Mouse (Mus musculus): ENCODE measurements around the gene Bcorl1. TPM values are rescaled to one million over a fixed set of nuclear protein-coding genes. Genes with fewer than 3 reads are reported as not detected.
"Not testable (repeated sequence)": the region's sequence is repeated elsewhere in the genome, so short reads cannot be mapped to it uniquely, and the experiment has no call there.

The Bcorl1 gene
- polyA plus RNA-seq, 1 experiment: 3.1 TPM

- Histone ChIP-seq H3K27me3 (ENCODE audit: control insufficient read depth, insufficient read depth, low read length) (no peaks in the 10 kb centered on the region), H3K4me3 (ENCODE audit: extremely low read depth, insufficient read depth, insufficient read length) (no peak overlapping the region), H3K27ac (ENCODE audit: insufficient read depth, low read length) (peak overlapping the region; percentile 74), H3K4me1 (ENCODE audit: control insufficient read depth, insufficient read depth, insufficient read length) (peaks cover 40% of the 10 kb centered on the region), H3K36me3 (ENCODE audit: control insufficient read depth, insufficient read depth, low read length) (no peaks in the 10 kb centered on the region; the same call in 1 of the 2 replicates)
- TF ChIP-seq POLR2A (IDR thresholded peaks at IDR 0.05; ENCODE audit: low read depth, low read length): no peak
- TF ChIP-seq CTCF (IDR thresholded peaks at IDR 0.05; ENCODE audit: extremely low read depth, insufficient read depth, insufficient read length, insufficient replicate concordance): no peak
- 32% methylated on average over 9 of the region's 9 CpGs for WGBS
- DNase-seq (ENCODE audit: low read depth in 1 of 2, low spot score in 2 of 2): no peak
Measured at GRCm38 (mm10) chrX:48435477-48435900, 94.3 kb downstream of the Bcorl1 start.

GRCm38 (mm10) chrX:48436082-48436481 is 94.9 kb downstream of the Bcorl1 start:
- H3K4me1 ChIP-seq (ENCODE audit: control insufficient read depth, insufficient read depth, insufficient read length): peaks cover 40% of the 10 kb centered on the region
- H3K4me3 ChIP-seq (ENCODE audit: extremely low read depth, insufficient read depth, insufficient read length); H3K36me3 ChIP-seq (ENCODE audit: control insufficient read depth, insufficient read depth, low read length); H3K27me3 ChIP-seq (ENCODE audit: control insufficient read depth, insufficient read depth, low read length); DNase-seq (ENCODE audit: low read depth in 1 of 2, low spot score in 2 of 2): not testable (repeated sequence)
- WGBS: 60% methylated on average over 7 of the region's 7 CpGs
- peak overlapping the region; percentile 74 for H3K27ac ChIP-seq (ENCODE audit: insufficient read depth, low read length)

DNA sequence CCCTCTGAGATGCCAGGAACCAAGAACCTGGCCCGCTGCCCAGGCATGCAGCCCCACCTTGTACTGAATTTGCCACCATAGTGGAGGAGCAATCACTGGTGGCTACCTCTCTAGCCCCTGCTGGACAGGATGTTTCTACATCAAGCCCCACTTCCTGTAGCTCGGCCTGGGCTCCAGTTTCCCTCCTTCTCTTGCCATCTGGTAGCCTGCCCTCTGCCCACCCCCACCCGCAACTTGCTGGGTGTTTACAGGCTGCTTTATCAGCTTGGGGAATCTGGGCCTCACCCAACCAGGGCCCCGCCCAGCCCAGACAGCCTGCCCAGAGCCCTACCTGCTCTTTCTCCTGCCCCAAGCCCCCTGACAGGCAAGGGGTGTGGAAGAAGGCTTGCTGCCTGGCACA is 97.9 kb downstream of the Bcorl1 start:
- no peaks in the 10 kb centered on the region for H3K27me3 ChIP-seq (ENCODE audit: control insufficient read depth, insufficient read depth, low read length)
- H3K27ac ChIP-seq (ENCODE audit: insufficient read depth, low read length): peak overlapping the region; percentile 80
- H3K4me1 ChIP-seq (ENCODE audit: control insufficient read depth, insufficient read depth, insufficient read length): peaks cover 37% of the 10 kb centered on the region
- H3K4me3 ChIP-seq (ENCODE audit: extremely low read depth, insufficient read depth, insufficient read length): no peak overlapping the region
- H3K36me3 ChIP-seq (ENCODE audit: control insufficient read depth, insufficient read depth, low read length): no peaks in the 10 kb centered on the region; the same call in 1 of the 2 replicates
- 35% methylated on average over 4 of the region's 4 CpGs for WGBS
- TF ChIP-seq CTCF (IDR thresholded peaks at IDR 0.05; ENCODE audit: extremely low read depth, insufficient read depth, insufficient read length, insufficient replicate concordance): no peak
- TF ChIP-seq POLR2A (IDR thresholded peaks at IDR 0.05; ENCODE audit: low read depth, low read length): no peak
- DNase-seq (ENCODE audit: low read depth in 1 of 2, low spot score in 2 of 2): peak in 1 of 2 experiments; percentile 19

DNA sequence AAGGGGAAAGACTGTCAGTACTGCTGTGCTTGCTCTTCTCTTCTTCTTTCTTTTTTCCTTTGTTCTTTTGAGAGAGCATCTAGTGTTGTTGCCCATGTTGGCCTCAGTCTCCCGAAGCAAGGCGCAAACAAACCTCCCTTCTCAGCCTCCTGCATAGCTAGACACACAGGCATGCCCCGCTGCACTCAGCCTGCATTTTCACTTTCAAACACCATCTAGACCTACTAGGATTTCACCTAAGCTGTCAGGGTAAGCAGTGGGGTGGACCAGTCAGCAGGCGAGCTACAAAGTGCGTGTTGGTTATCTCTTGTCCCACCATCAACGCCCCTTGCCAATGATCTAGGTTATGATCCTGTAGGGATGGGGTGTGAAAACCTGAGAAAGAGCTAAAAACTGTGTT is 100.4 kb downstream of the Bcorl1 start:
- TF ChIP-seq POLR2A (IDR thresholded peaks at IDR 0.05; ENCODE audit: low read depth, low read length) (no peak), CTCF (IDR thresholded peaks at IDR 0.05; ENCODE audit: extremely low read depth, insufficient read depth, insufficient read length, insufficient replicate concordance) (no peak)
- H3K36me3 ChIP-seq (ENCODE audit: control insufficient read depth, insufficient read depth, low read length): no peaks in the 10 kb centered on the region; the same call in 1 of the 2 replicates
- peaks cover 27% of the 10 kb centered on the region for H3K4me1 ChIP-seq (ENCODE audit: control insufficient read depth, insufficient read depth, insufficient read length)
- DNase-seq (ENCODE audit: low read depth in 1 of 2, low spot score in 2 of 2): peak in 1 of 2 experiments; percentile 16
- H3K27ac ChIP-seq (ENCODE audit: insufficient read depth, low read length): no peak overlapping the region
- no peak overlapping the region for H3K4me3 ChIP-seq (ENCODE audit: extremely low read depth, insufficient read depth, insufficient read length)
- H3K27me3 ChIP-seq (ENCODE audit: control insufficient read depth, insufficient read depth, low read length): no peaks in the 10 kb centered on the region
- 56% methylated on average over 6 of the region's 6 CpGs for WGBS

GRCm38 (mm10) chrX:48441954-48442353 is 100.8 kb downstream of the Bcorl1 start:
- no peak for DNase-seq (ENCODE audit: low read depth in 1 of 2, low spot score in 2 of 2)
- TF ChIP-seq CTCF (IDR thresholded peaks at IDR 0.05; ENCODE audit: extremely low read depth, insufficient read depth, insufficient read length, insufficient replicate concordance) (no peak), POLR2A (IDR thresholded peaks at IDR 0.05; ENCODE audit: low read depth, low read length) (no peak)
- no peaks in the 10 kb centered on the region for H3K27me3 ChIP-seq (ENCODE audit: control insufficient read depth, insufficient read depth, low read length)
- H3K36me3 ChIP-seq (ENCODE audit: control insufficient read depth, insufficient read depth, low read length): no peaks in the 10 kb centered on the region; the same call in 1 of the 2 replicates
- 66% methylated on average over 7 of the region's 7 CpGs for WGBS
- no peak overlapping the region for H3K27ac ChIP-seq (ENCODE audit: insufficient read depth, low read length)
- no peak overlapping the region for H3K4me3 ChIP-seq (ENCODE audit: extremely low read depth, insufficient read depth, insufficient read length)
- peaks cover 24% of the 10 kb centered on the region for H3K4me1 ChIP-seq (ENCODE audit: control insufficient read depth, insufficient read depth, insufficient read length)

- Histone ChIP-seq H3K27ac (ENCODE audit: insufficient read depth, low read length) (no peak overlapping the region), H3K36me3 (ENCODE audit: control insufficient read depth, insufficient read depth, low read length) (no peaks in the 10 kb centered on the region; the same call in 1 of the 2 replicates), H3K4me3 (ENCODE audit: extremely low read depth, insufficient read depth, insufficient read length) (no peak overlapping the region), H3K4me1 (ENCODE audit: control insufficient read depth, insufficient read depth, insufficient read length) (peaks cover 16% of the 10 kb centered on the region), H3K27me3 (ENCODE audit: control insufficient read depth, insufficient read depth, low read length) (no peaks in the 10 kb centered on the region)
- WGBS: 56% methylated on average over 4 of the region's 4 CpGs
- DNase-seq (ENCODE audit: low read depth in 1 of 2, low spot score in 2 of 2): no peak
- no peak for TF ChIP-seq POLR2A (IDR thresholded peaks at IDR 0.05; ENCODE audit: low read depth, low read length)
Measured at GRCm38 (mm10) chrX:48444677-48445076, 103.5 kb downstream of the Bcorl1 start.

DNA sequence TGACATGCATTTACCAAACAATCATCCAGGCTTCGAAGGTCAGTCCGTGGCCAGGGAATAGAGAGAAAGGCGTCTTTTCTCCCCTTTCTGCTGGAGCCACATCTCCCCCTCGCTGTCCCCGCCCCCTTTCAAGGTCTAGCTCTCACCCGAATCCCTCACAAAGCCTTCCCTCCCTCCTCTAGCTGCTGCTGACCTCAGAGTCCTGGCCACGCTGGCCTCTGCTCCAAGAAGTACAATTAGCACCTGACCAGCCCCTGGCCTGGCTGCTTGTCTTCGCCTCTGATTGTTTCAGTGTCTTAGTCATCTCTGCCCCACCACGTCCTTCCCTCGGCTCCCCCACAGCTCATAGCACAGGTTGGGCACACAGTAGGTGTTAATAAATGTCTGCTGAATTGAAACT is 108.5 kb downstream of the Bcorl1 start:
- H3K4me1 ChIP-seq (ENCODE audit: control insufficient read depth, insufficient read depth, insufficient read length): peaks cover 10% of the 10 kb centered on the region; the same call in 1 of the 2 replicates
- H3K36me3 ChIP-seq (ENCODE audit: control insufficient read depth, insufficient read depth, low read length): no peaks in the 10 kb centered on the region; the same call in 1 of the 2 replicates
- no peak for DNase-seq (ENCODE audit: low read depth in 1 of 2, low spot score in 2 of 2)
- 69% methylated on average over 10 of the region's 10 CpGs for WGBS
- TF ChIP-seq CTCF (IDR thresholded peaks at IDR 0.05; ENCODE audit: extremely low read depth, insufficient read depth, insufficient read length, insufficient replicate concordance) (no peak), POLR2A (IDR thresholded peaks at IDR 0.05; ENCODE audit: low read depth, low read length) (no peak)
- no peaks in the 10 kb centered on the region for H3K27me3 ChIP-seq (ENCODE audit: control insufficient read depth, insufficient read depth, low read length)
- no peak overlapping the region for H3K4me3 ChIP-seq (ENCODE audit: extremely low read depth, insufficient read depth, insufficient read length)
- H3K27ac ChIP-seq (ENCODE audit: insufficient read depth, low read length): no peak overlapping the region; the same call in 1 of the 2 replicates
